Mouse (Mus musculus) CD4-positive naive resting alpha-beta T cell, adult 76 days (primary cell): ENCODE measurements around the gene Nradd. TPM values are rescaled to one million over a fixed set of nuclear protein-coding genes. Genes with fewer than 3 reads are reported as not detected.

Experiments
- total RNA-seq: library from RNA; stranded (reverse); gene quantifications from one replicate; pipeline ENCODE4 v1.2.4, GENCODE M21; 2023

Gene Nradd
- total RNA-seq: 4.3 TPM

DNA sequence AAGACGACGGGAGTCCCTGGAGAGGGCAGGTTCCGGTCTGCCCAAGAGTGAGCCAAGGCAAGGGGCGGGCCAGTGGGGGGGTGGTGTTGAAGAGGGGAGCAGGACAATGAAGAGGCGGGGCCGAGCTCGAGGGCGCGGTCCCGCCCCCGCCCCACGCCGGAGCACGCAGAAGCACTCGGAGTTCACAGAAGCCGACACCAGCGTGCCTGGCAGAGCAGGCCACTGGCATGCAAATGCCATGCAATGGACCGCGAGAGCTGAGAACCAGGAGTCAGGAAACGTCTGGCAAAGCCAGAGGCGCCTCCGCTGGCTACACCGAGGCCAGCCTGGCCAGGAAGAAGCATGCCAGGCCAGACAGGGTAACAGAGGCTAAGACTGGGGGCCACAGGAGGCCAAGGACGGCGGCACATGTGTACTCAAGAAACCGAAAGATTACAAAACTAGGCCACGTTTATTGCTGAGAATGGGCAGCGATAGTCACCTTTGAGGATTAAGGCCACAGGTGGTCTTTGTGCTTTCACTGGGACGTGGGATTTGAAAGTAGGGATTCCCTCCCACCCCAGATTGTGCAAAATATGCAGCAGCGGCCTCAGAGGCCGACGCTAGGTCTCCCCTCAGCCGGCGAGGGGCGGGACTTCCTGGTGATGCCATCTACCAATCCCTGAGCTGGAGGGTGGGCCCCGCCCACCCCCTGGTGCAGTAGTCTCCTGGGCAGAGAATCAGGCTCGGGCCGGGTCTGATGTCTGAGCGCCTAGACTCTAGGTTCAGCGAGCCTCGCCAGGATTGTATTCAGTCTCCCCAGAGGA is at the start of gene Nradd:
Nradd (minus strand) TSS at position 92 of the 806 bp plus-strand sequence.

GRCm38 (mm10) chr9:110656249-110657221 is 32.3 kb upstream of the Nradd start, which contains the start of gene Ccdc12:
Gene Ccdc12 (plus strand): TSS chr9:110656503.

GRCm38 (mm10) chr9:110653655-110654461 is 29.6 kb upstream of the Nradd start, which contains the start of gene Nbeal2:
Gene Nbeal2 (minus strand): TSS chr9:110654161.

Other genes starting within 250 kb of the Nradd start
- 85.1 TPM for gene Ptpn23, start 216.2 kb downstream of the Nradd start, total RNA-seq
- 7.4 TPM for gene Ngp, start 204.7 kb downstream of the Nradd start, total RNA-seq
- 38.0 TPM for gene Klhl18, start 147.8 kb downstream of the Nradd start, total RNA-seq
- gene Kif9, start 147.5 kb downstream of the Nradd start, total RNA-seq: 0.64 TPM
- 154 TPM for gene Setd2, start 91.9 kb downstream of the Nradd start, total RNA-seq
- 66.0 TPM for gene Nbeal2, start 29.7 kb upstream of the Nradd start, total RNA-seq
- 81.8 TPM for gene Ccdc12, start 32.1 kb upstream of the Nradd start, total RNA-seq
- gene Myl3, start 117.4 kb upstream of the Nradd start, total RNA-seq: not detected
- gene Pth1r, start 122.7 kb upstream of the Nradd start, total RNA-seq: not detected
- not detected for gene Prss42, start 173.7 kb upstream of the Nradd start, total RNA-seq
- gene Prss44, start 189.5 kb upstream of the Nradd start, total RNA-seq: not detected
- not detected for gene Prss43, start 202.2 kb upstream of the Nradd start, total RNA-seq
- not detected for gene Prss45, start 210.1 kb upstream of the Nradd start, total RNA-seq
- not detected for gene Prss46, start 220.1 kb upstream of the Nradd start, total RNA-seq
- not detected for gene Prss50, start 233.5 kb upstream of the Nradd start, total RNA-seq